Mouse (Mus musculus) heart, embryonic 11.5 days (tissue): ENCODE data around the gene Enpp3. TPM values are rescaled to one million over a fixed set of nuclear protein-coding genes. Genes with fewer than 3 reads are reported as not detected.

Experiments used
- ATAC-seq: fragments of 200-750 bp; cut with Nextera tagmentation; replicated peaks from 2 replicates; pipeline ENCODE4 v1.8.0; 2017; ENCODE audit warnings: moderate library complexity; ENCODE audit not compliant: insufficient number of reproducible peaks, low FRiP score, low TSS enrichment
- H3K27ac ChIP-seq: fragments of 300-500 bp; sonication (generic); 2 replicates; pipeline ENCODE4 v1.5.1; 2014; ENCODE audit warnings: mild to moderate bottlenecking, low read depth, low read length
- H3K27me3 ChIP-seq: fragments of 300-500 bp; sonication (generic); 2 replicates; pipeline ENCODE4 v1.6.1; 2014; ENCODE audit warnings: mild to moderate bottlenecking, low read length, mixed read lengths; ENCODE audit not compliant: control insufficient read depth, insufficient read depth
- H3K36me3 ChIP-seq: fragments of 300-500 bp; sonication (generic); 2 replicates; pipeline ENCODE4 v1.6.1; 2014; ENCODE audit warnings: mild to moderate bottlenecking, low read length, moderate library complexity, mixed read lengths; ENCODE audit not compliant: control insufficient read depth, insufficient read depth
- H3K4me1 ChIP-seq: fragments of 300-500 bp; sonication (generic); 2 replicates; pipeline ENCODE4 v1.6.1; 2014; ENCODE audit warnings: low read length; ENCODE audit not compliant: control insufficient read depth, insufficient read depth
- H3K4me2 ChIP-seq: fragments of 300-500 bp; sonication (generic); 2 replicates; pipeline ENCODE4 v1.6.1; 2014; ENCODE audit warnings: mild to moderate bottlenecking, moderate library complexity
- H3K4me3 ChIP-seq: fragments of 300-500 bp; sonication (generic); 2 replicates; pipeline ENCODE4 v1.5.1; 2014; ENCODE audit warnings: low read depth, low read length
- H3K9ac ChIP-seq: fragments of 300-500 bp; sonication (generic); 2 replicates; pipeline ENCODE4 v1.6.1; 2014; ENCODE audit warnings: mild to moderate bottlenecking, low read depth, low read length, moderate library complexity
- H3K9me3 ChIP-seq: fragments of 300-500 bp; sonication (generic); replicated peaks from 2 replicates; pipeline ENCODE4 v1.6.1; 2016; ENCODE audit warnings: low read length; ENCODE audit not compliant: control insufficient read depth
- WGBS: fragments of 180-500 bp; shearing (Covaris S2); extraction: QIAGEN DNeasy Blood & Tissue Kit; methylation state at CpG from one replicate; pipeline ENCODE4 v1.1.7; 2014; ENCODE audit not compliant: insufficient replicate concordance; 5-methylcytosine and 5-hydroxymethylcytosine counted together
- polyA plus RNA-seq: library from polyadenylated mRNA; unstranded; fragments of >200 nt; fragmentation: Nextera tagmentation; extraction: Ambion mirVana; gene quantifications from 2 replicates; pipeline ENCODE4 v1.2.1, GENCODE M21; 2014

Gene Enpp3
- polyA plus RNA-seq, 1 experiment from 2014 or later, result 2.0 TPM

DNA sequence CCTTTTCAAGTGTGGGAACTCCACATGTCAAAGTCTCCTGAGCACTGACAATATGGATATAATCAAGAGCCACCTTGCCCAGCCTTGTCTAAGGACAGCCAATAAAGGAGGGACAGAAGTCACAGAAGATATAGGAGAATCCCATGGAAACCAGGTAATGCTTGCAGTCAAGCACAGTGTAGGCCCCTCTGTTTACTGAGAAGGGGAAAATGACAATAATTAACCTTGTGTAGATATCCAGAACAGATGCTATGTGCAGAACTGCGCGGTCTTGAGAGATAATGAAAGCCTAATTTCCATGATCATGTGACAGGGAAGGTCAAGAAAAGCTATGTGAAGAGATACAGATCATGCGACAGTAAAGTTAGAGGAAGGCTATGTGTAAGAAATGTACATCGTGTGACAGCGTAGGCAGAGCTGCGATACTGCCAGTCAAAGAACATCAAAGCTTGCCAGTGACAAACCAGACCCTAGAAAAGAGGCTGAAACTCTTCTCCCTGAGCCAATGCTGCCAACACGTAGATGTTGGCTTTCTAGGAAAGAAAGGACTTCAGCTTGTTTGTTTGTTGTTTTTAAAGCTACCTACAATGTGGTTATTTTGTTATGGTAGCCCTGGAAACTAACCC, 17.1 kb downstream of the Enpp3 start:
- Histone ChIP-seq H3K4me1 (no peaks in the 10 kb centered on the region; the same call in 1 of the 2 replicates), H3K27me3 (no peaks in the 10 kb centered on the region), H3K27ac (no peak overlapping the region), H3K4me3 (no peak overlapping the region), H3K9me3 (no peaks in the 10 kb centered on the region), H3K9ac (no peak overlapping the region), H3K4me2 (no peak overlapping the region), H3K36me3 (no peaks in the 10 kb centered on the region)
- ATAC-seq, result no peak
- 77% methylated on average over 7 of the region's 7 CpGs for WGBS

DNA sequence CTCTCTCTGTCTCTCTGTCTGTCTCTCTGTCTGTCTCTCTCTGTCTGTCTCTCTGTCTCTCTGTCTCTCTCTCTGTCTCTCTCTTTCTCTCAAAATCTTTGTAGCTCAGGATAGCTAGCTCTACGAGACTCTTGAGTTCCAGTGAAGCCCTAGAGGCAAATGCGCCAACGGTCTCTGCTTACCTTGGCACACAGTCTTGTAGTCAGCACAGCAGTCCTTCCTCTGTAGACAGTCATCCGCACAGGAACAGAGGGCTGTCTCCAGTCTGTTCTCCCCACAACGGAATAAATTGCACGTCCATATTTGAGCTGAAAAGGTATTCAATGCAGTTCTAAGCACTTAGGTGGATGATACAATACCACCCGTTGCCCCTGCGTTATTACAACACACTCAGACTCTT, 18.0 kb downstream of the Enpp3 start:
- Histone ChIP-seq H3K4me2 (no peak overlapping the region), H3K4me3 (no peak overlapping the region), H3K36me3 (no peaks in the 10 kb centered on the region), H3K27ac (no peak overlapping the region), H3K9ac (no peak overlapping the region), H3K9me3 (no peaks in the 10 kb centered on the region), H3K4me1 (no peaks in the 10 kb centered on the region; the same call in 1 of the 2 replicates), H3K27me3 (no peaks in the 10 kb centered on the region)
- 82% methylated on average over 8 of the region's 8 CpGs for WGBS
- no peak for ATAC-seq

DNA sequence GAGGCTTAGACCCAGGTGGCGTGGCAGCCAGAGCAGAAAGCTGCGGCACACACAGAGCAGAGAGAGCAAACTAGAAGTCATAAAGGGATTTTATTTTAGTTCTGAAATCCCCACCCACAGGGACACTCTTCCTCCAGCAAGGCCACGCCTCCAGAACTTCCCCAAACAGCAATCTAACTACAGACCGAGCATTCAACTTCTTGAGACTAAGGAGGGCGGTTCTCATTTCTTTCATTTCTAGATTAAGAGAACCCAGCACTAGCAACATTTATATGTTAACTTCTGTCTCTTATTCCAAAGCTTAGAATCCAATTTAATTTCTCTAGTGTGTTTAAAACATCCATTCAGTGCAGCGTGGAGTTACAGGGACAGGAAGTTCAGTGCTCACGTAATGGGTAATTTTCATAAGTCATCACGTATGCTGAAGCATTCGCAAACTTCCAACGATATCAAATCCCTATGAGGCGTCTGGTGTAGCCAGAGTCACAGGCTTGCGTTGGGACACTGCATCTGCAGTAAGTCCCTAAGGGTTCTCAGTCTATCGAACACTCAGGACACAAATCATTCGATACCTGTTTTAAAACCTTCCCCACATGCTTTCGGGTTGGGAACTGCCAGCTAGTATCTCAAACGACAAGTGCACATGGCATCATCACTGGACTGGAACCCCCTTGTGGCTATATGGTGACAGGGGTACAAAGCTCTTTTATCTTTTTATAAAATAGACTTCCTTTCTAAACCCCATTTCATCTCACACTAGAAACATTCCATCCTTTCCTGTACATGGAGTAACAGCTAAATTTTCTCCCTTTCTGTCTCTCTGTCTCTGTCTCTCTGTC, 18.7 kb downstream of the Enpp3 start:
- H3K4me3 ChIP-seq, result no peak overlapping the region
- WGBS, result 76% methylated on average over 16 of the region's 16 CpGs
- no peak for ATAC-seq

DNA sequence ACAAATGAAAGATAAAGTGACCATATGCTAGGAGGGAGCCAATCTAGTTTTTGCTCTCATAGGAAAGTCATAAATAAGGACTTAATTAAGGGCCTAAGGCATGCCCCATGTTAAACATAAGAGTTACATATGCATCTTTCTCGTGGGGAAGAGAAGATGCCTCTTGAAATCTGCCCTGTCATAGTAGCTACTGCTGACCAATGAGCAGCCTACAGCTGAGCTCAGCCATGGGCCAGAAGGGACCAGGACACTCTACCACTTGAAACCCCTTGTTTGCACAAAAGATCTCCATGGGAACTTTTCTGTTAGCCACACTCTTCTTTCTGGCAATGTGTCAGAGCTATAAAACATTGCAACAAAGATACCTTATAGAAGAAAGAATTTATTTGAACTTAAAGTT, 19.4 kb downstream of the Enpp3 start:
- no peak overlapping the region for H3K27ac ChIP-seq
- H3K9ac ChIP-seq, result no peak overlapping the region
- ATAC-seq, result no peak
- no peak overlapping the region for H3K4me2 ChIP-seq
- H3K4me3 ChIP-seq, result no peak overlapping the region
- no peaks in the 10 kb centered on the region for H3K9me3 ChIP-seq
- H3K4me1 ChIP-seq, result no peaks in the 10 kb centered on the region; the same call in 1 of the 2 replicates
- WGBS, result 37% methylated on average over 1 of the region's 1 CpGs
- no peaks in the 10 kb centered on the region for H3K36me3 ChIP-seq
- H3K27me3 ChIP-seq, result no peaks in the 10 kb centered on the region

More for the DNA sequence above, 18.7 kb downstream of the Enpp3 start:
- no peaks in the 10 kb centered on the region; the same call in 1 of the 2 replicates for H3K4me1 ChIP-seq
- no peaks in the 10 kb centered on the region for H3K27me3 ChIP-seq
- no peaks in the 10 kb centered on the region for H3K9me3 ChIP-seq
- H3K36me3 ChIP-seq, result no peaks in the 10 kb centered on the region
- no peak overlapping the region for H3K9ac ChIP-seq
- H3K4me2 ChIP-seq, result no peak overlapping the region
- H3K27ac ChIP-seq, result no peak overlapping the region

DNA sequence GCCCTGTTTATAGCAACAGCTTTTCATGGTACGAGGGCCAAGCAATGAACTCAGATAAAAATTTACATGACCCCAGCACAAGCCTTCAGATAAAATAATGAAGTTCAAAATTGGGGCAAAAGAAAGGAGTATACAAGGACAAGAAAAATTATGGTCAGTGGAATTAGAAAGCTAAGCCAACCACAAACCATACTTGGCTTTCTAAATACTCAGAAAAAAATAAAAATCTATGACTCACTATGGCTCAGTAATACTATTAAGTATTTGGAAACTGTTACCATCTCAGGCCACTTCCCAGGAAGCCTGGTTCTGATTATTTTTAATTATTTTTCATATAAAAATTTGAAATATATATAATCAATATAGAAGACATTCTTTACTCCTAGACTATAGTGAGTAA, 19.8 kb downstream of the Enpp3 start:
- no peak overlapping the region for H3K9ac ChIP-seq
- no peak overlapping the region for H3K27ac ChIP-seq
- no peaks in the 10 kb centered on the region for H3K36me3 ChIP-seq
- ATAC-seq, result no peak
- no peaks in the 10 kb centered on the region for H3K9me3 ChIP-seq
- no peaks in the 10 kb centered on the region for H3K27me3 ChIP-seq
- H3K4me3 ChIP-seq, result no peak overlapping the region
- H3K4me2 ChIP-seq, result no peak overlapping the region
- no peaks in the 10 kb centered on the region; the same call in 1 of the 2 replicates for H3K4me1 ChIP-seq
- 55% methylated on average over 1 of the region's 1 CpGs for WGBS

DNA sequence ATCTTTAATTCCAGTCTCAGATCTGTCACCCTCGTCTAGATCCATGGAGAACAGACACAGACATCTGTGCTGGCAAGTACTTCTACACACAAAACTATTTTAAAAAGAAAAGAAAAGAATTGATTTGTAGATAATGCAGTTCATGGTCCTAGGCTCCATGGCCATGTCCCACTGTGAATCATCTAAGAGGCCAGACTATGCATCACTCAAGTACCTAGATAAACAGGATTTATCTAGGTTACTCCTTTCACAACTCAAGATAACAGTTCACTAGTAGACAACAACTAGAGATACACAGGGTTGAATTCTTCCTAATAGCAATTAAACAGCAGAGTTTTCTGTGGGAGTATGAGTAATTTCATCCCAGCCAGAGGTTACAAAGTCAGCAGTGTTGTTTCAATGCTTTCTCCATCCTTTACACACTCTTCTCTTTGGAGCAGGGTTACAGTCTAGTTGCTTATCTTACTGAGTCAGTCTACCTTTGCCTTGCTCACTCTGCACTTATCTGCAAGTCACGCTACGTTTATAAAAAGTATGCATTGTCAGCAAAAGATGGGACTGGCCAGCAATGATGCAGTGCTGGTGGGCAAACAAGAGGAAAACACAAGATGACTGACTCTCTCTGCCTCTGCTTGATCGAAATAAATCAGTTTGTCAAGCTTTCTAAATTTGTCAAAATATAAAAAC, 20.5 kb downstream of the Enpp3 start:
- Histone ChIP-seq H3K36me3 (no peaks in the 10 kb centered on the region), H3K27me3 (no peaks in the 10 kb centered on the region)
- WGBS, result 41% methylated on average over 4 of the region's 4 CpGs

DNA sequence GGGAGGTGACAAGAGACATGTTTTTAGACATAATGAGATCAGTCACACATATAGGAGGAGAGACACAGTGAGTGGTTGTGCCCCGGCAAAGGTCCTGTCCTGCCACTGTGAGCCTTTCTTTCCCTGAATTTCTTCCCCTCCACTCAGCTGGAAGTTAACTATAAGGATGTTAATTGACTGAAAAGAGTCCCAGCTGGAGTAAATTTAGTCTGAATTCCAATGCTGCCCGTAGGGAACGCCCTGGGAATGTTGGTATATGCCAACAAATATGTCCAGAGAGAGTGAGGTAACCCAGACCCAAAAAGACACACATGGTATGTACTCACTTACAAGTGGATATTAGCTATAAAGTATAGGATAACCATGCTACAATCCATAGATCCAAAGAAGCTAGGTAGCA, 23.1 kb downstream of the Enpp3 start:
- no peaks in the 10 kb centered on the region for H3K27me3 ChIP-seq
- H3K27ac ChIP-seq, result no peak overlapping the region
- no peak overlapping the region for H3K9ac ChIP-seq
- ATAC-seq, result no peak
- no peak overlapping the region for H3K4me3 ChIP-seq
- no peaks in the 10 kb centered on the region for H3K36me3 ChIP-seq
- H3K4me1 ChIP-seq, result no peaks in the 10 kb centered on the region; the same call in 1 of the 2 replicates
- H3K4me2 ChIP-seq, result no peak overlapping the region
- no peaks in the 10 kb centered on the region for H3K9me3 ChIP-seq
- WGBS, result 70% methylated on average over 3 of the region's 3 CpGs

More for the DNA sequence above, 20.5 kb downstream of the Enpp3 start:
- Histone ChIP-seq H3K27ac (no peak overlapping the region), H3K9ac (no peak overlapping the region), H3K4me1 (no peaks in the 10 kb centered on the region; the same call in 1 of the 2 replicates), H3K4me3 (no peak overlapping the region), H3K9me3 (no peaks in the 10 kb centered on the region), H3K4me2 (no peak overlapping the region)
- ATAC-seq, result no peak

DNA sequence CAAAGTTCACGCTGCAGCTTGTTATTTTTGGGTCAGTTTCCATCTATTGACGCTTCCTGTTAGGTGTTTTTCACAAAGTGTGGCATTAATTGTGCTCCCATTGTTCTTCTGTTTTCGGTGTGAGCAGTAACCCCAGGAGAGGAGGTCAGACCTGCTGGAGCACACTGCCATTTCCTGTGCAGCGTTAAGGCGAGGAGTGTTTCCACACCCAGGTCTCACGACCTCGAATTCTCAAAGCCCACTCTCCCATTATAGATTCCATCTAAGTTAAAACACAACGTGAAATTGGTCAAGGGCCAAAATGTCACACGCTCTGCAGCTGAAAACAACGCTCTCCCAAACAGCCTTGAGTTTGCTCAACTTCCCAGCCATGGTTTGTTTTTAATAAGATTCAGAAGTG, 32.0 kb downstream of the Enpp3 start:
- 49% methylated on average over 10 of the region's 10 CpGs for WGBS
- no peaks in the 10 kb centered on the region for H3K9me3 ChIP-seq
- no peaks in the 10 kb centered on the region for H3K4me1 ChIP-seq
- H3K4me3 ChIP-seq, result no peak overlapping the region
- 0 out of 2 replicates have a peak overlapping the region, but pooled peaks have one; percentile 22 for H3K27ac ChIP-seq
- H3K9ac ChIP-seq, result no peak overlapping the region
- no peak overlapping the region for H3K4me2 ChIP-seq
- H3K36me3 ChIP-seq, result no peaks in the 10 kb centered on the region
- H3K27me3 ChIP-seq, result no peaks in the 10 kb centered on the region
- ATAC-seq, result no peak
